Mouse (Mus musculus) kidney, adult 2 months (tissue): ENCODE results near the gene Ctu1. TPM values are rescaled to one million over a fixed set of nuclear protein-coding genes. Genes with fewer than 3 reads are reported as not detected.

Experiments
- DNase-seq: peaks from one replicate; pipeline ENCODE4 v3.0.0; 2021
- H3K27ac ChIP-seq: fragments of 200-500 bp; 2 replicates; pipeline ENCODE4 v1.5.1; 2012; ENCODE audit warnings: low read depth, low read length, control low read depth, inconsistent platforms; ENCODE audit not compliant: insufficient read depth
- H3K27me3 ChIP-seq: fragments of 200-500 bp; replicated peaks from 2 replicates; pipeline ENCODE4 v1.6.1; 2012; ENCODE audit warnings: mild to moderate bottlenecking, moderate library complexity, low read length, inconsistent platforms; ENCODE audit not compliant: control insufficient read depth, insufficient read depth
- H3K36me3 ChIP-seq: fragments of 200-500 bp; 2 replicates; pipeline ENCODE4 v1.6.1; 2012; ENCODE audit warnings: mild to moderate bottlenecking, moderate library complexity, low read length, inconsistent platforms; ENCODE audit not compliant: control insufficient read depth, insufficient read depth
- H3K4me1 ChIP-seq: fragments of 200-500 bp; 2 replicates; pipeline ENCODE4 v1.6.1; 2011; ENCODE audit warnings: low read length; ENCODE audit not compliant: control insufficient read depth, insufficient read depth
- H3K4me3 ChIP-seq: fragments of 200-500 bp; 2 replicates; pipeline ENCODE4 v1.5.1; 2011; ENCODE audit warnings: mild to moderate bottlenecking, low read depth, low read length, control low read depth; ENCODE audit not compliant: insufficient read depth
- CTCF ChIP-seq: fragments of 200-500 bp; conservative IDR thresholded peaks from 2 replicates; pipeline ENCODE4 v1.5.1; 2011; ENCODE audit warnings: low read depth, mild to moderate bottlenecking, control low read depth, low read length, moderate library complexity, mixed read lengths; ENCODE audit not compliant: insufficient read depth, insufficient read length
- POLR2A ChIP-seq: fragments of 200-500 bp; IDR thresholded peaks from one replicate; pipeline ENCODE4 v1.6.1; 2011; ENCODE audit warnings: low read depth, low read length, control low read depth
- WGBS: fragments of 180-500 bp; shearing (Covaris S2); methylation state at CpG from one replicate; pipeline ENCODE4 v1.1.7; 2018; 5-methylcytosine and 5-hydroxymethylcytosine counted together
- polyA plus RNA-seq: library from polyadenylated mRNA; depleted of rRNA; stranded (reverse); fragments of >200 nt; gene quantifications from 2 replicates; pipeline ENCODE4 v1.2.3, GENCODE M21; 2012

Ctu1 gene
- polyA plus RNA-seq, 1 experiment, result 6.1 TPM

DNA sequence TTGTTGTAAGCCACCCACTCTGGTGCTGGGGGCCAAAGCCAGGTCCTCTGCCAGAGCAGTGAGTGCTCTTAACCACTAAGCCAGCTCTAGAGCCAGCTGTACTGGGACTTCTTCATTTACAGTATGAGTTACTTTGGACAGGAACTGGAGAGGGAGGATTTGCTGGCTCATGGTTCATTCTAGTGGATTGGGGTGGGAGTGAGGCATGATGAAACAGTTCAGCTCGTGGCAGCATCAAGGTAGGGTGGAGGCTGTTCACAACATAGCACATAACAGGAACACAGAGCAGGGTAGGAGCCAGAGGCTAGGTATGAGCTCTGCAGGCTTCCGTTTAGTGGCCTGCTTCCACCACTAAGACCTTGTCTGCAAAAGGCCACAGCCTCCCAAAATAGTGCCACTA is 35.6 kb upstream of the Ctu1 start:
- no peak for DNase-seq
- H3K4me3 ChIP-seq, result no peak overlapping the region

GRCm38 (mm10) chr7:43637118-43637517 is 34.7 kb upstream of the Ctu1 start:
- H3K27ac ChIP-seq, result no peak overlapping the region
- H3K27me3 ChIP-seq, result no peaks in the 10 kb centered on the region
- TF ChIP-seq CTCF (no peak), POLR2A (no peak)
- no peak overlapping the region for H3K4me3 ChIP-seq
- no peaks in the 10 kb centered on the region for H3K36me3 ChIP-seq
- WGBS, result 72% methylated on average over 1 of the region's 1 CpGs
- H3K4me1 ChIP-seq, result no peaks in the 10 kb centered on the region
- no peak for DNase-seq

More for the DNA sequence above, 35.6 kb upstream of the Ctu1 start:
- no peaks in the 10 kb centered on the region for H3K36me3 ChIP-seq
- H3K4me1 ChIP-seq, result no peaks in the 10 kb centered on the region
- WGBS, result 52% methylated on average over 2 of the region's 2 CpGs
- TF ChIP-seq CTCF (no peak), POLR2A (no peak)
- H3K27me3 ChIP-seq, result no peaks in the 10 kb centered on the region
- no peak overlapping the region for H3K27ac ChIP-seq

DNA sequence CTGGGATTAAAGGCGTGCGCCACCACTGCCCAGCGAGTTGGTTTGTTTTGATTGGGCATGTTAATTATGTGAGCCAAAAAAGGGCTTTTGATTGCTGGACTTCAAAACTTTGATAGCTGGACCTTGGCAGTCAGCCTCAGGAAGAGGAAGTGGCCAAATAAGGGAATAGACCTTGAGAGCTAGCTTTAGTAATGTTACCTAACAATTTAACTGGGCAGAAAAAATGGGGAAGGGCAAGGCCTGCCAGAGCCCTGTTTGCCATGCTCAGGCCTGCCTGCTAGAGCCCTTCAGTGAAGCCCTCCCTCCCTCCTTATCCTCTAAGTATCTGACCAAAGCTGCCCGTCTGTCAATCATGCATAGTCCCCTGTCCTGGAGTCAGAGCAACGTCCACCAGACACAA is 29.2 kb upstream of the Ctu1 start:
- Histone ChIP-seq H3K4me1 (no peaks in the 10 kb centered on the region), H3K4me3 (no peak overlapping the region), H3K27ac (no peak overlapping the region; the same call in 1 of the 2 replicates), H3K27me3 (no peaks in the 10 kb centered on the region), H3K36me3 (no peaks in the 10 kb centered on the region)
- no peak for TF ChIP-seq CTCF
- TF ChIP-seq POLR2A, result no peak
- peak; percentile 8 for DNase-seq
- 65% methylated on average over 5 of the region's 5 CpGs for WGBS

GRCm38 (mm10) chr7:43643046-43643652 is 28.7 kb upstream of the Ctu1 start:
- 81% methylated on average over 17 of the region's 17 CpGs for WGBS
- Histone ChIP-seq H3K4me3 (no peak overlapping the region), H3K27me3 (no peaks in the 10 kb centered on the region), H3K36me3 (no peaks in the 10 kb centered on the region), H3K27ac (no peak overlapping the region; the same call in 1 of the 2 replicates), H3K4me1 (no peaks in the 10 kb centered on the region)
- DNase-seq, result no peak
- no peak for TF ChIP-seq CTCF

DNA sequence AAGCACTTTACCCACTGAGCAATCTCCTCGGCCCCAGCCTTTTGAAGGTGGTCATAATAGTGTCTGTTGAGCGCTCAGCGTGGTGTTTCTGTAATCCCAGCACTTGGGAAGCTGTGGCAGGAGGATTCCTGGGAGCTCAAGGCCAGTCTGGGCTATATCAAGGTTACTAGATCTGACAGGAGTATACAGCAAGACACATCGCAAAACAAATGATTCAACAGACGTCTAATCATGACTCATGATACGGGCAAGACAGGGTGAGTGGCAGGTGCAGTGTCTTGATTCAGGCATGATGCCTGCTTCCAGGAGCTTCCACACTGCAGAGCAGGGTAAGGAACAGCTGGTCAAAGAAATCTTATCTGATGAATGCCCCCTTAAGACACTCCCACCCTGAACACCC is 19.1 kb upstream of the Ctu1 start:
- DNase-seq, result no peak
- Histone ChIP-seq H3K27ac (no peak overlapping the region), H3K27me3 (no peaks in the 10 kb centered on the region), H3K4me1 (no peaks in the 10 kb centered on the region), H3K4me3 (no peak overlapping the region), H3K36me3 (no peaks in the 10 kb centered on the region)
- TF ChIP-seq CTCF, result no peak
- no peak for TF ChIP-seq POLR2A
- 88% methylated on average over 6 of the region's 6 CpGs for WGBS

DNA sequence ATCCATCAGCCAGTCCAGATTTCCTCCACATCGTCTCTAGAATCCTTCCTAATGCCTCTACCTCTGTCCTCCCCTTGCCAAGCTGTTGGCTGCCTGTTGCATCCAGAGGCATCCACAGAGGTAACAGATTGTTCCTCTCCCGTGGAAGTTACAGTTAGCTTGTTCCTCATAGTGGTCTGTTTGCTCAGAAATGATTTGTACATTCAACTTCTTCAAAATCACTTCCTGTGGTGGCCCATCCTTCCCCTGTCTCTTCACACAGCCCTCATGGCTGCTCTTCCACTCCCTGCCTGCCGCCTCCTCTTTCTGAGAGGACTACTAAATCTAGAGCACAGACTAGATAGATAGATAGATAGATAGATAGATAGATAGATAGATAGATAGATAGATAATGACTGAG is 17.3 kb upstream of the Ctu1 start:
- no peak overlapping the region for H3K27ac ChIP-seq
- TF ChIP-seq POLR2A (no peak), CTCF (no peak)
- no peak overlapping the region for H3K4me3 ChIP-seq
- DNase-seq, result no peak
- no peaks in the 10 kb centered on the region for H3K27me3 ChIP-seq
- H3K36me3 ChIP-seq, result no peaks in the 10 kb centered on the region
- WGBS, result 79% methylated on average over 3 of the region's 3 CpGs
- no peaks in the 10 kb centered on the region for H3K4me1 ChIP-seq

DNA sequence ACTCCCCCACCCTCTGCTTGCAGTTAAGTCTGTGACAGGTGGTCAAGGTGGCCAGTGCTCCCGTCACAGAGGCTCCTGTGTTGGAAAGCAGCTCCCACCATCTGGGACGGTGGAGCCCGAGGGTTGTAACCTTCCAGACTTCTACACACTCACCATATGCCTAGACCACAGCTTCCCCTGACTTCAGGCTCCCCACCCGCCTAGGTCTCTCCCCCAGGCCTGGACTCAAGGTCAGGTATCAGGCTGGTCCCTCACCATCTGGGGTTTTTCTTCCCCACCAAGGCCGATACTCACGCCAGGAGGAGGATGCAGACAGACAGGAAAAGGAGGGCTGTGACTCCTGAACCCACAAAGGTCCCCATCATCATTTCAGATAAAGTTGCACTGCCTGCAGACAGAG is 15.6 kb upstream of the Ctu1 start:
- WGBS, result 32% methylated on average over 6 of the region's 6 CpGs
- H3K4me3 ChIP-seq, result no peak overlapping the region
- no peak for TF ChIP-seq POLR2A
- no peak for TF ChIP-seq CTCF

DNA sequence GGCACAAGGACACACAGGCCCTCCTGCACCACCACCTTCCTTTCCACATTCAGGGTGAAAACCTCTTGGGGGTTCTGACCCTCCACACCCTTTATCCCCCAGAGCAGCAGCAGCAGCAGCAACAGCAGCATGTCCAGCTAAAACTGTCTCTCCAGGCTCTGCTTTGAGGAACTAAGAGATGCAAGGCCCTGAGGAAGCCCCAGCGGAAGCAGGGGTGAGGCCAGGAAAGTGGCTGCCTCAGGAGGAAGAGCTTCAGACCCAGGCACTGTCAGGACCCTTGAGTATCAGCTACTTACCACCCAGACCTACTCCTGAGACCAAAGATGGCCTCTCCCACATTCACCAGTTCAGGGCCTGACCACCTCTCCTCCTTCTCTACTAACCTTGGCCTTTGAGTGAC is 11.8 kb upstream of the Ctu1 start, which contains the start of gene Siglece:
Gene Siglece (minus strand): TSS at position 160 of the 400 bp plus-strand sequence.
- H3K27ac ChIP-seq, result no peak within 1 kb of the TSS
- WGBS, result 76% methylated on average over 1 of the region's 1 CpGs
- no peak within 1 kb of the TSS for H3K4me3 ChIP-seq
- no peaks in the 10 kb centered on the region for H3K27me3 ChIP-seq
- DNase-seq, result no peak
- H3K36me3 ChIP-seq, result no peaks in the 10 kb centered on the region
- TF ChIP-seq CTCF (no peak), POLR2A (no peak)
- no peaks in the 10 kb centered on the region for H3K4me1 ChIP-seq

More for the DNA sequence above, 15.6 kb upstream of the Ctu1 start:
- no peak for DNase-seq
- no peaks in the 10 kb centered on the region for H3K36me3 ChIP-seq
- H3K27me3 ChIP-seq, result no peaks in the 10 kb centered on the region
- H3K4me1 ChIP-seq, result no peaks in the 10 kb centered on the region
- H3K27ac ChIP-seq, result no peak overlapping the region
